Comparison of ENCODE assay signal across 11 mouse cellular contexts in genomic region chr11:29774296-29774695, GRCm38 (mm10). TPM values are rescaled to one million over a fixed set of nuclear protein-coding genes. Genes with fewer than 3 reads are reported as not detected.
A peak's percentile ranks its signal among the peaks of the same experiment; 100 is the strongest.
DNase-seq lines count a peak whose midpoint lies in the region; ATAC-seq lines count a peak whose summit lies in the region.
"Had no signal": no experiment of that assay in that cellular context is flagged by ENCODE, and none has a peak within 500 bp of the region (broad histone marks: within the 10 kb centered on the region; RNA-seq: fewer than 3 reads in every experiment).

No protein-coding gene starts in this region.

- no peak overlapping the region for H3K4me2 ChIP-seq in limb, embryonic 11.5 days (ENCODE audit: low read depth, severe bottlenecking)
- no peak overlapping the region for H3K4me2 ChIP-seq in forebrain, embryonic 12.5 days
- no peak overlapping the region for H3K4me2 ChIP-seq in hindbrain, embryonic 16.5 days (ENCODE audit: low read length)
- H3K4me2 ChIP-seq: heart, embryonic 11.5 days; liver, embryonic 13.5 days had no signal

- H3K27me3 ChIP-seq in limb, embryonic 11.5 days (ENCODE audit: control insufficient read depth, insufficient read depth, low read length): no peaks in the 10 kb centered on the region
- H3K27me3 ChIP-seq in limb, embryonic 10.5 days (ENCODE audit: low read depth, poor library complexity, severe bottlenecking): no peaks in the 10 kb centered on the region
- 0 out of 2 replicates have a peak, but pooled peaks cover 3% of the 10 kb centered on the region for H3K27me3 ChIP-seq in forebrain, embryonic 12.5 days
- H3K27me3 ChIP-seq in hindbrain, embryonic 16.5 days (replicated peaks; ENCODE audit: control insufficient read depth, insufficient read depth, low read length): no peaks in the 10 kb centered on the region
- H3K27me3 ChIP-seq: liver, embryonic 13.5 days had no signal

- H3K9me3 ChIP-seq in limb, embryonic 11.5 days (ENCODE audit: control insufficient read depth, low read length): no peaks in the 10 kb centered on the region
- no peaks in the 10 kb centered on the region for H3K9me3 ChIP-seq in limb, embryonic 10.5 days (replicated peaks)
- H3K9me3 ChIP-seq in forebrain, embryonic 12.5 days: no peaks in the 10 kb centered on the region
- H3K9me3 ChIP-seq in hindbrain, embryonic 16.5 days (ENCODE audit: control insufficient read depth, low read length): no peaks in the 10 kb centered on the region
- H3K9me3 ChIP-seq: liver, embryonic 13.5 days had no signal

- 61% methylated on average over 2 of the region's 2 CpGs for WGBS in limb, embryonic 11.5 days
- 50% methylated on average over 2 of the region's 2 CpGs for WGBS in limb, embryonic 10.5 days
- WGBS in forebrain, embryonic 12.5 days: 40% methylated on average over 2 of the region's 2 CpGs
- WGBS in hindbrain, embryonic 16.5 days: 36% methylated on average over 2 of the region's 2 CpGs

- ATAC-seq in limb, embryonic 11.5 days (ENCODE audit: insufficient number of reproducible peaks, low FRiP score, low TSS enrichment, low read depth): peak; percentile 65; the same call in 1 of the 2 replicates
- peak; percentile 70 for ATAC-seq in forebrain, embryonic 12.5 days (ENCODE audit: low FRiP score)
- ATAC-seq in hindbrain, embryonic 16.5 days: peak; percentile 80; the same call in 1 of the 2 replicates
- ATAC-seq in CD4-positive, CD25-positive, alpha-beta regulatory T cell, adult 4 months: no peak

- H3K4me3 ChIP-seq in limb, embryonic 11.5 days (ENCODE audit: low read depth, low read length): no peak overlapping the region
- H3K4me3 ChIP-seq in limb, embryonic 10.5 days: no peak overlapping the region
- no peak overlapping the region for H3K4me3 ChIP-seq in forebrain, embryonic 12.5 days (replicated peaks)
- H3K4me3 ChIP-seq in hindbrain, embryonic 16.5 days (ENCODE audit: low read length): no peak overlapping the region
- H3K4me3 ChIP-seq: liver, embryonic 13.5 days had no signal

- no peak overlapping the region for H3K27ac ChIP-seq in limb, embryonic 11.5 days (replicated peaks; ENCODE audit: low read depth, low read length)
- H3K27ac ChIP-seq in limb, embryonic 10.5 days: no peak overlapping the region
- 0 out of 2 replicates have a peak overlapping the region, but pooled peaks have one; percentile 36 for H3K27ac ChIP-seq in forebrain, embryonic 12.5 days
- H3K27ac ChIP-seq in hindbrain, embryonic 16.5 days (ENCODE audit: low read depth, low read length): no peak overlapping the region
- H3K27ac ChIP-seq: liver, embryonic 13.5 days had no signal

- no peaks in the 10 kb centered on the region for H3K36me3 ChIP-seq in limb, embryonic 11.5 days (ENCODE audit: control insufficient read depth, insufficient read depth, low read length)
- H3K36me3 ChIP-seq in limb, embryonic 10.5 days: no peaks in the 10 kb centered on the region
- no peaks in the 10 kb centered on the region for H3K36me3 ChIP-seq in forebrain, embryonic 12.5 days (replicated peaks)
- no peaks in the 10 kb centered on the region for H3K36me3 ChIP-seq in hindbrain, embryonic 16.5 days (ENCODE audit: control insufficient read depth, insufficient read depth, low read length)
- H3K36me3 ChIP-seq: liver, embryonic 13.5 days had no signal

- no peaks in the 10 kb centered on the region for H3K4me1 ChIP-seq in limb, embryonic 11.5 days (ENCODE audit: control insufficient read depth, insufficient read depth, low read length)
- H3K4me1 ChIP-seq in limb, embryonic 10.5 days: 0 out of 2 replicates have a peak, but pooled peaks cover 3% of the 10 kb centered on the region
- H3K4me1 ChIP-seq in forebrain, embryonic 12.5 days: peaks cover 8% of the 10 kb centered on the region
- H3K4me1 ChIP-seq in hindbrain, embryonic 16.5 days (ENCODE audit: control insufficient read depth, insufficient read depth, low read depth, low read length): no peaks in the 10 kb centered on the region; the same call in 1 of the 2 replicates

- DNase-seq in limb, embryonic 11.5 days (ENCODE audit: low spot score): no peak
- DNase-seq in limb, embryonic 10.5 days (ENCODE audit: low spot score): no peak
- peak; percentile 63 for DNase-seq in retina, embryonic 14.5 days (ENCODE audit: low spot score)
- DNase-seq in adrenal gland, adult 18-20 months (ENCODE audit: low spot score in 2 of 2): no peak
- DNase-seq: adrenal gland, postnatal 10 days; kidney, postnatal 36 days; liver, embryonic 13.5 days had no signal

- H3K9ac ChIP-seq in limb, embryonic 11.5 days (ENCODE audit: low read length): no peak overlapping the region
- no peak overlapping the region for H3K9ac ChIP-seq in forebrain, embryonic 12.5 days
- H3K9ac ChIP-seq in hindbrain, embryonic 16.5 days (ENCODE audit: low read depth, low read length): no peak overlapping the region
- H3K9ac ChIP-seq: liver, embryonic 13.5 days had no signal

RNA-seq across cellular contexts. Expression of gene 4931440F15Rik, which starts 51.2 kb away (rescaled TPM):
- polyA plus RNA-seq in limb, embryonic 11.5 days (2014; fragmentation: Nextera tagmentation; extraction: Ambion mirVana): 0.07 TPM in 1 of 2 replicates, not detected in the other
- polyA plus RNA-seq in limb, embryonic 10.5 days (2016; fragmentation: Nextera tagmentation; extraction: Ambion mirVana): 0.04 and 0.10 TPM in 2 replicates
- 0.06 and 0.13 TPM in 2 replicates for polyA plus RNA-seq in forebrain, embryonic 12.5 days (2016; fragmentation: Nextera tagmentation; extraction: Ambion mirVana)
- 0.83 and 0.85 TPM in 2 replicates for polyA plus RNA-seq in hindbrain, embryonic 16.5 days (2015; fragmentation: Nextera tagmentation; extraction: Ambion mirVana)
- under 1 TPM; 0.53 to 0.61 TPM for total RNA-seq in adrenal gland, adult 18-20 months (2021)
- polyA plus RNA-seq in CD4-positive, CD25-positive, alpha-beta regulatory T cell, adult 4 months (2017; shearing (Covaris generic)): under 1 TPM in 1 of 2 experiments, not detected in 1; 0.11 TPM
